Mouse (Mus musculus) kidney, postnatal 10 days (tissue): ENCODE results near the gene Dnaaf1.

Experiments
- DNase-seq: peaks from one replicate; pipeline ENCODE4 v3.0.0; 2021; ENCODE audit warnings: mixed read lengths

Gene Dnaaf1

DNA sequence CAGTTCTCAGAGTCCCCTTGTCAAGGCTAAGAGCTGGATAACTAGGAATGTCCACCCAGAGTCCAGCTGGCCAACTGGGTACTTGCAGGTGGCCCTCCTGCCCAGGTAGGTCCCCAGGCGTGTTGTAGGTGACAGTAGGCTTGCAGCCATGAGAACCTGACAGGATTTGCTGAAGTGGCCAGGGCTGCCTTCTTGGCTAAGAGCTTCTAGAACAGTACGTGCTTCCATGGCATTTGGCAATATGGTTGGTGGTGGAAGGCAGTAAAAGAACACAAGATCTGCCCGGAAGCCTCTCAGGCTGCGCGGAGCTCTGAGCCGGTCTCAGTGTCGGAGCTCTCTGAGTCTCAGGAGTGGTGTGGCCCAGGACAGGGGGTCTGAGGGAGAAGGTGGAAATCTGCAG is 49.9 kb downstream of the Dnaaf1 start:
- no peak for DNase-seq

DNA sequence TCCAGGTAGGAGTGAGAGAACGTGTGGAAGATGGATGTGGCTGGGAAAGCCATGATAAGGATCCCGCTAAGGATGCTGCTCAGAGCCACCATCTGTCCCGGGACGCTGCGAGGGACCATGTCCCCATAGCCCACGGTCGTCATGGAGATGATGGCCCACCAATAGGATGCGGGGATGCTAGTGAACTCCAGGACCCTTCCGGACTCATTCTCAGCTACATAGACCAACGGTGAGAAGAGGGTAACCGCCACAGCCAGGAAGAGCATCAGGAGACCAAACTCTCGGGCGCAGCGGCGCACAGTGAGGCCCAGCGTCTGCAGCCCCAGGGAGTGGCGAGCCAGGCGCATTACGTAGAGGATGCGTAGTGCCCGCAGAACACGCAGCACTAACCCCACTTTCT is 50.8 kb downstream of the Dnaaf1 start:
- DNase-seq, result no peak

DNA sequence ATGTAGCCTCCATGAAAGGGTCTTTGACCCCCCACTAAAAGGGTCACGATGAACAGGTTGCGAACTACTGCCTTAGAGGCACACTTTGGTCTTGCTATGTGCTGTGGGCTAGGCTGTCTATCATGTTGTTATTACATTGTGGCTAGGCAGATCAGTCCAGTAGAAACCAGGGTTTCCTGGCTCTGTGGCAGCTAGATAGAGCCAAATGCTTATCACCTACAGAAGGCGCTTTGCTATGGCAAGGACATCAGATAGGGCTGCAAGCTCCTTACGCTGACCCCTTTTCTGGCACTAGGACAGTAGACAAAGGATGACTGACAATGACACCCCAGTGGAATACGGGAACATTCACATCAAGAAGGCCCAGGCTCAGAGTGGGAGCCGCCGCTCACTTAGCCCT is 52.2 kb downstream of the Dnaaf1 start:
- no peak for DNase-seq

DNA sequence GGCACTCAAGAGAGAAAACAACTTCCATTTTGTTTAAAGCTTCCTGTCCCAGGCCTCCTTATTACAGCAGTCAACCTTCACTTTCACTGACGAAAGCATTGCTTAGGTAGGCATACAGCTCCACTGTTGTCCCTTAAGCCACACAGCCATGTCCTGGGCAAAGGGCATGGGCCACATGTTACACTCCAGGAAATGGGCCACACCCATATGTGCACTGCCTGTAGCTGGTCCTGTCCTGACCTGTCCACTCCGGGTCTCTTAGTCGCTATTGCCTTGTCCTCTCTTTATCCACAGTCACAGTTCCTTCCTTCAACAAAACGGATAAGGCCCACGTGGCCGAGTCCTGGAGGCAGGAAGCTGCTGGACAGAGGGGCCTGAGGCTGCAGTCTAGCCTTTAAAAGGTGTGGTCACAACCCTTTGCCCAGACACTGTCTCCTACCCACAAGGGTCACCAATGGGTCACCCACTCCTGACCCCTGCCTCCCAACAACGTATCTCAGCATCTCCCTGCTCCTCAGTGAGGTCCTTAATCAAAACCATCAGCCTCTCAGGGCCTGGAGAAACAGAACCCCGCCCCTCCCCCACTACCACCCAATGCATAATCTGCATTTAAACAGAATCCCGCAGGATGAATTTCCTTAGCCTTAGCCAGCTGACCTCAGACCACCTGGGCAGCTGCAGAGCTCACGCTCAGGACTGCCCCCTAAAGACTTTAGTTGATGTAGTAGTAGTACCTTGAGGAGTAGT is 52.8 kb downstream of the Dnaaf1 start:
- no peak for DNase-seq

DNA sequence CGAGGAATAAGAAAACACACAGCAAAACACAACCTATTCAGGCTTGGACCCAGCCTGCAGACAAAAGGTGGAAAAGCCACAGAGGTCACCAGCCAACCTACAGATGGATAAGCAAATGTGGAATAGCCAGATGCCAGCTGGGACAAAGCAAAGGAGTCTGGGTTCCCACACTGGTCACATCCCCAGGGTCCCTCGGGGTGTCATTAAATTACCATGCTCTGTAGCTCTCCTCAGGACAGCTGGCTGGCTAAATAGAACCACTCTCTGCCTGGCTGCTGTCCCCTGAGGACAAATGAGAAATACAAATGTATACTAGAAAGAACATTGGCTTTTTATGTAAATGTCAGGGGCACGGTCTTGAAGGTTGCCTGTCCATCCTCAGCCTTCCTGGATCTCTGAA is 55.8 kb downstream of the Dnaaf1 start:
- DNase-seq, result no peak

DNA sequence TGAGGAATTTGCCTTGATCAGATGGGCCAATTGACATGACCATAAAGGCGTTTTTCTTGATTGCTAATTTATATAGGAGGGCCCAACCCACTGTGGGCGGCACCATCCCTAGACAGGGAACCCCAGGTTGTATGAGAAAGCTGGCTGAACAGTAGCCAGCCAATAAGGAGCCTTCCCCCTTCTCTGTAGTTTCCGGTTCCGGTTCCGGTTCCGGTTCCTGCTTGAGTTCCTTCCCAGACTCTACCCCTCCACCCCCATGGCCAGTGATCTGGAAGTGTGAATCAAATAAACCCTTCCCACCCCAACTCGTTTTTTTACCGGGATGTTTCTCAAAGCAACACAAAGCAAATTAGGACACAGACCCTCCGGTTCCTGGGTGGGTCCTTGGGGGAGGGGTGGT is 57.2 kb downstream of the Dnaaf1 start:
- no peak for DNase-seq

DNA sequence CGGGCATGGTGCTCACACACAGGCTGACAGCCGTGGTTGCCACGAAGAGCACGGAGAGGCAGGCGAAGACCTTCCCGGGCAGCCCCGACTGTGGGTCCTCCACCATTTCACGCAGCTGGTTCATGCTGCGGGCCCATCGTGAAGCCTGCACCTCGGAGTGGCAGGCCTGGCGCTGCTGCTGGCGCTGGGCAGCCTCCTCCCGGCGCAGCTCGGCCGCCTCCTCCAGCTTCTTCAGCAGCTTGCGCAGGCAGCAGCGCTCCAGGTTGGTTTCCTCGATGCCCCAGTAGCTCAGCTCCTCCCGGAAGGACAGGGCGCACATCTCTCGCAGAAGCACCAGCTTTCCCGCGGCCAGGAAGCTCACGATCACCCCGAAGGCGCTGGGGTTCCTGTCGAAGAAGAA is 57.9 kb downstream of the Dnaaf1 start:
- DNase-seq, result no peak

DNA sequence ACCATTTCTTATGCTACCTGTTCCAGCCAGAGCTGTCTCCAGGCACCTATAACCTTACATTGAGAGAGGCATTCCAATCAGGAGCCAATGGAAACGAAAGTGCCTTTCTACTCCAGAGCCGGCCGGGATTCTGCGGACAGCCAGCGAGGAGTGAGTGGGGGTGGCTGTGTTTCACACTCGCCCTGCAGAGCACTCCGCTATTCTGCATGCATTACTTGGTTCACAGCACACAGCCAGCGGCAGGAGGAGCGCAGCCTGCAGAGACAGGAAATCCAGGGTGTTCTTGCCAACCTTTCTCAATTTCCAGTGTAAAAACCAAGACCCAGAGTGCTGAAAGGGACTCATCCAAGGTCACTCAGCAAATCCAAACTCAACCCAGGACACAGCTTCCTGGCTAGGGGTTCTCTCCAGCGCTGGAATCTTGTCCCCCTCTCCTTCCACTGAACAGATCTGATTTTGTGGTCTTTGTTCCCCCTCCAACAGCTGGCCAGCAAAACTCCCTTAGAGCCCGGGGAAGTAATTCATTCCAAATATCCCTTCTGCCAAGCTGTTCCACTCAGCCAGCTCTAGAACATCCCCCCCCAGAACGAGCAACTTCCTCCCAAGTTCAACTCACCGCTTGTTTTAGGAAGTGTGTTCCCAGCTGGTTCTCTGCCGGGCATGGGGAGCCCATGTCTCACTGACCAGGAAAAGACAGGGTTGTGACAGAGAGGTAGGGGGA is 59.7 kb downstream of the Dnaaf1 start:
- peak; percentile 45 for DNase-seq

DNA sequence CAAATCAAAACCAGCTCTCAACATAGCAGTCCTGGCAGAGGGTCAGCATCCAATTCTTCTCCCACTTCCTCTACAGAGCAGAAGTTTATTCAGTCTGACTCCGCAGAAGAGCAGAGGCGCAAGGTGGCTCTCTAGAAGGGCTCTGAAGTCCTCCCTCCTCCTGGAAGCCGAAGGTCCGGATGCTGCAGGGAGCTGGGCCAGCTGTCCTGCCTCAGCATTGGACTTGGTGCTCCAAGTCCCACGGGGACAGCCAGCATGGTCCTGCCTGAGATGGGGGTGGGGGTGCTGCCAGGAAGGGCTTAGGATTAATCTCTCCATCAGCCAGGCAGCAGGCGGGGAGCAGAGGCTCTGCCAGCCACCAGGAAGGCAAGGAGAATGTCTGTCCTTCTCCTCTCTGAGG is 60.3 kb downstream of the Dnaaf1 start, which contains the start of gene Kcng4:
Gene Kcng4 (minus strand): TSS at position 303 of the 400 bp plus-strand sequence.
- DNase-seq, result peak; percentile 52

DNA sequence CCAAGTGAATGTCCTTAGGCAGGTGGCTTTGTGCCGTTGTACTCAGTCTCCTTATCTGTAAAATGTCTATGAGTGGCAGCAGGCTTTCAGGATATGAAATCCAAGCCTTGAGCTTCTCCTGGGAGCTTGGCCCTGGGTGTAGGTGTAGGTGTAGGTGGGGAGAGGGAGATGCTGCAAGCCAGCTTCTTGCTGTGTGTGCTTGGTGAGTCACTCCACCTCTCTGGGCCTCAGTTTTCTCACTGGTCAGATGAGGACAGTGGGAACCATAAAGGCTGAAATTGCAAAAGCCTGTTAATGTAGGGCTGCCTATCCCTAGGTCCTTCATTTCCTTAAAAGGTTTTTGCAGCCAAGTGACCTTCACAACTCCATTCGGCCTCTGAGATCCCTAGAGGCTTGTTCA is 60.9 kb downstream of the Dnaaf1 start:
- DNase-seq, result no peak

DNA sequence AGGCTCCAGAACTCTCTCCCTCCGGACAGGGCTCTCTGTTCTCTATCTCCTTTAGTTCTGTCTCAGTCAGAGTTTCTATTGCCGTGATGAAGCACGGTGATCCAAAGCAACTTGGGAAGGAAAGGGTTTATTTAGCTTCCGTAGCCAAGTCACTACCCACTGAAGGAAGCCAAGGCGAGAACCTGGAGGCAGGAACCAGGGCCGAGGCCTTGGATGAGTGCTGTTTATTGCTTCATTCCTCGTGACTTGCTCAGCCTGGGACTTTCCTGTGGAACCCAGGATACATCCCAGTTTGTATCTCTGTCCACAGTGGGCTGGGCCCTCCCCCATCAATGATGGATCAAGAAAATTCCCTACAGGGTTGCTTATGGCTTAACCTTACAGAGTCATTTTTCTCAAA is 61.7 kb downstream of the Dnaaf1 start:
- no peak for DNase-seq

DNA sequence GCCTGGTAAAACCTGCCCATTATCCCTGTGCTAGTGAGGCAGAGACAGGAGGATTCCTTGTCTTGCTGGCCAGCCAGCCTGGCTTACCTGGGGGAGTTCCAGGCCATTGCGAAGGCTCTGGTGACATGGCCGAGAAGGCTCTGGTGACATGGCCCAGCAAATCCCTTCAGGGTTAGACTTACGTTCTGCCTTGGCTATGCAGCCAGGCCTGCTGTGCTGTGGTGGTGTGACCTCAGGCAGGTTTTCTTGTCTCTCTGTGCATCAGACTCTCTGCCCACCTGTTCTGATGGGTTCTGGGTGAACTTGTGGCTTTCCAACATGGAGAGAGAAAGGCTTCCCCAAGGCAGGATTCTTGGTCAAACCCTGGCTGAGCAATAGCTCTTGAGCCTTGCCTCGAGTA is 62.3 kb downstream of the Dnaaf1 start:
- no peak for DNase-seq

DNA sequence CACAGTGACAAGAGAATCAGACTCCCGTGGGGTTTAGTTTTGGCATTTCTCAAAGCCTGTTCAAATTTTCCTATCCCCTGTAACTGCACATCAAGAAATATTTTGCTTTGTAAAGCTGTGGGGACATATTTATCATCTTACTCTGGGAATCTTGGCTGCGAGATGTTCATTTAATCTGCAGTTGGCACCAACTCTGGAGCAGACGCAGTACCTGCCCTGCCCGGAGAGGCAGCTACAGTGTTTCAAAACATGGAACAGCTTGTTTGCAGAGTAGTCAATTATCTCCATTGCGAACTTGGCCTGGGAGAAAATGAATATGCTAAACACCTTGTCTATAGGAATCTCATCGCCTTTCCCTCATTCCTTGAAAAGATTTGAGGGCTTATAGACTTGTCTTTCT is 63.2 kb downstream of the Dnaaf1 start:
- no peak for DNase-seq

DNA sequence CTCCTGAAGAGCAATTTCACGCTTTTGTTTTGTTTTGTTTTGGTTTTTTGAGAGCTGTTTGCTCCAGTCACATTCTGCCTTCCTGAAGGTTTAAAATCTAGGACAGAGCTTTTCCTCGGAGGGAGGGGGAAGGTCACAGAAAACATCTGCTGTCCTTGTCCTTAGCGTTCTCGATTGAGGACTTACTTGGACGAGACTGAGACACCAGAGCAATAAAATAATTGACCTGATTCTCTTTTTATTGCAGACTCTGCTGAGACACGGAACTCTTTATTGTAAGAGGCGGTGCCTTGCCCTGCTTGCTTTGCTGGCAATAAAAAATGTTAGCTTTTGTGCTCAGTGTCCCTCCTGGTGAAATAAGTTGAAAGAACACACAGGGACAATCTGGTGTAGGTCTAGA is 64.8 kb downstream of the Dnaaf1 start:
- peak; percentile 49 for DNase-seq

DNA sequence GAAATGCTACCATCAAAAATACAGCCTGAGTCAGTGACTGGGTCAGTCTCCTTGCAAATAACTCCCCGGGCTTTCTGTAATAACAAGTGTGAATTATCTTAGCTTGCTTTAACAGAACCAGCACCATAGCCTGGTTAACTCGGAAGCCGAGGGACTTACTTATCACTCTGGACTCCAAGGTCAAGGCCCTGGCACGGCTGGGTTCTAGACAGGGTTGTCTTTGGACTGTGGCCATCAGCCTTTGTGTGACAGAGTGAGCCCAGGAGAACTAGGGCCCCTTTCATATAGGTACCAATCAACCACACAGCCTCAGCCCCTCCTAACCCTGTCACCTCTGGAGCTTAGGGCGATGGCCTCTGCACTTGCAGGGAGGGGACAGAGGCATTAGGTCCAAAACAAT is 66.0 kb downstream of the Dnaaf1 start:
- no peak for DNase-seq

DNA sequence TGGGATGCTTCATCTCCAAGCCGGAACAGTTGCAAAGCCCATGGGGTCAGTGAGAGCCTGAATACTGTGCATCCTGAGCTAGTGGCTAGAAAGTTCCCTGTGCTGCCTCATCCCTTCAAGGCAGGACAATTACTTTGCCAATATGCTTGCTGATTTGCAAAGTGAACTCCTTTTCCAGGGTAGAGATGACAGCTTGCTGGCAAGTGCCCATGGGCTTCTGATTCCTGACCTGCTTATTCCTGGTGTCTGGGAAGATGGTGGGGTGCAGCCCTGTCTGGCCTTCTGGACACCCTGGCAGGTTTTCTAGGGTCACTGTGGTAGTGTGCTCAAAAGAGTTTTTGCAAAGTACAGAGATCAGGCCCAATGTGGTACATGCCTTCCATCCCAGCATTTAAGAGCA is 67.9 kb downstream of the Dnaaf1 start:
- DNase-seq, result no peak

DNA sequence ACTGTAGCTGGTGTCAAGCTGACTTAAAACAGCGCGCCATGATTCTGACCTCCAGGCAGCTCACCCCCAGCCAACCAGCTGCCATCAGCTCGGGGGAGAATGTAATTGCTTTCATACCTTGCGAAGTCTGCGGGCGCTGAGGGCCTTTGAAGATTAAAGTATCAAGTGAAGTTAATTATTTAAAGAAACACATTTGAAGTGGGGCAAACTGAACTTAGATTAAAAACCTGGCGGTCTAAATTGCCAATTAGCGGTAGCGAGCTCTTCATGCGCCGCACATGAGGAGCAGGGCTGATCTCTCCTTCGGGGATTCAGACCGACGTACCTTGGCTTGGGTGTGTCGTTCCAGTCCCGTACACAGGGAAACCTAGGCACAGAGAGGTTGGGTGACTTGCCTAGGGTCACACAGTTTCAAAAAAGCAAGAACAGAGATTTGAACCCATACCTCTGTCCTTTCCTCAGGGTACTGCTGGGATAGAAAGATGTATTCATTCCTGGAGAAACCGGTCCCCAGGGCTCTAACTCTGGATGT is 69.5 kb downstream of the Dnaaf1 start:
- DNase-seq, result no peak

DNA sequence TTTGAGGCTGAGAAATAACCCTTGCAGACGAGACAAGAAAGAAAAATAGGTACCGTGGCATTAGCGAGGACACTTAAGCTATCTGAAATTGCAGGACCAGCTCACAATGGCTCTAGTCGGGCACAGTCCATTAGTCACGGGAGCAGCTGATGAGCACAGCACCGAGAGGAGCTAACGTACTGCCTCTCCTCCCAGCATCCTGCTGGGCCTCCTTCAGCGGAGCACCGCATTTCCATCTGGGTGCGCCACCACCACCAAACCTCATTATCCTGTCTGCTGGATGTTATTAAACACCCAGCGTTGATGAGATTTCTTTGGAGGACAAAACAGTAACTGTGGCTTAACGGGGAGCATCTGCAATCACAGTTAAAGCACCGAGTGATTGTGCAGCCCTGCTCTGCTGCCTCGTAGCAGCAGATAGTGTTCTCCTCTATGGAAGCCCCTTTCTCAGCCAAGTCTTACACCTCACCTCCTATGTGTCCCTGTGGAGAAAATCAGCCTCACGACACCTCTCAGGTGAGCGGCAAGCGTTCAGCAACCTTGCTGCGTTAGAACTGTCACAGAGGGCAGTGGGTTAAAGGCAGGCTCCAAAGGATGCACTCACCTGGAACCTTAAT is 70.1 kb downstream of the Dnaaf1 start:
- no peak for DNase-seq

DNA sequence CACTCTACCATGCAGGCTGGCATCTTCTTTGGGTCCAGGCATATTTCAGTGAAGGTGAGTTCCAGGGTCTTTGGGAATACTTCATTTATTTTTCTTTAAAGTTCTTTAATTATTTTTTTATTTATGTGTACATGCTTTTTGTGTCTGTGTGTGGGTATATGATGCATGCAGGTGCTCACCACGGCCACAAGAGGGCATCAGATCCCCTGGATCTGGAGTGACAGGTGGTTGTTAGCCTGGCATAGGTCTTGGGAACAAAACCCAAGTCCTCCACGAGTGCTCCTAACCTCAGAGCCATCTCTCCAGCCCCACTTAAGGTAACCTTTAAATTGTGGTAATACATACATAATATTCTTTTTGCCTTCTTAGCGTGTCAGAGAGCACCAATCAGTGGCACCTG is 71.2 kb downstream of the Dnaaf1 start:
- no peak for DNase-seq

DNA sequence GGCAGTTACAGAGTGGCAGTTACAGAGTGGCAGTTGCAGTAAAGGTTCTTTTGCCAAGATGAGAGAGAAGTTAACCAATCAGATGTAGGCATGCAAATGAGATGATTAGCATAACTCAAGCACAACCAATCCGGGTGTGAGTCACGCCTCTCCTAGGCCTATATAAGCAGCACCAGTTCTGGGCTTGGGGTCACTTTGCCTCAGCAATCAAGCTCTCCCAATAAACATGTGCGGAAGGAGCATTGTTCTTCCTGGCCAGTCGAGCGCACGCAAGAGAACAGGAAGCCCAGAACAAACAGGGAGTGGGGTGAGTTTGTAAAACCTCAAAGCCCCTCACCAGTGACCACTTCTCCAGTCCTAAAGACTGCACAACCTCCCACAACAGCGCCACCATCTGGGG is 71.8 kb downstream of the Dnaaf1 start:
- no peak for DNase-seq
